Mouse (Mus musculus): ENCODE results near the gene Ankfn1.

Ankfn1 gene

GRCm38 (mm10) chr11:89673916-89674507 is 103.4 kb downstream of the Ankfn1 start:
- DNase-seq: no peak

- DNase-seq: no peak
Observed at GRCm38 (mm10) chr11:89672510-89673085, 104.9 kb downstream of the Ankfn1 start.

GRCm38 (mm10) chr11:89665170-89665880 is 112.1 kb downstream of the Ankfn1 start:
- DNase-seq: no peak

GRCm38 (mm10) chr11:89659048-89659447 is 118.4 kb downstream of the Ankfn1 start:
- DNase-seq: no peak

GRCm38 (mm10) chr11:89656556-89656955 is 120.9 kb downstream of the Ankfn1 start:
- no peak for DNase-seq

- no peak for DNase-seq
Observed at GRCm38 (mm10) chr11:89635740-89636139, 141.7 kb downstream of the Ankfn1 start.

- no peak for DNase-seq
Observed at GRCm38 (mm10) chr11:89631315-89631714, 146.1 kb downstream of the Ankfn1 start.

- no peak for DNase-seq
Observed at GRCm38 (mm10) chr11:89628562-89628961, 148.9 kb downstream of the Ankfn1 start.

GRCm38 (mm10) chr11:89627232-89627631 is 150.2 kb downstream of the Ankfn1 start:
- no peak for DNase-seq

GRCm38 (mm10) chr11:89623698-89624445 is 153.6 kb downstream of the Ankfn1 start:
- DNase-seq: no peak

- peak; percentile 9 to 36 for DNase-seq
Observed at GRCm38 (mm10) chr11:89619955-89620354, 157.5 kb downstream of the Ankfn1 start.

GRCm38 (mm10) chr11:89615806-89616205 is 161.6 kb downstream of the Ankfn1 start:
- DNase-seq: no peak

GRCm38 (mm10) chr11:89611596-89611995 is 165.9 kb downstream of the Ankfn1 start:
- DNase-seq: no peak

GRCm38 (mm10) chr11:89608071-89608470 is 169.4 kb downstream of the Ankfn1 start:
- DNase-seq: no peak

- DNase-seq: no peak
Observed at GRCm38 (mm10) chr11:89607270-89607669, 170.2 kb downstream of the Ankfn1 start.

- DNase-seq: peak; percentile 75 to 84
Observed at GRCm38 (mm10) chr11:89606346-89606745, 171.1 kb downstream of the Ankfn1 start.

- DNase-seq: no peak
Observed at GRCm38 (mm10) chr11:89602966-89603365, 174.5 kb downstream of the Ankfn1 start.

- DNase-seq: no peak
Observed at GRCm38 (mm10) chr11:89600921-89601515, 176.4 kb downstream of the Ankfn1 start.

- DNase-seq: no peak
Observed at GRCm38 (mm10) chr11:89590273-89590874, 187.1 kb downstream of the Ankfn1 start.

- no peak for DNase-seq
Observed at GRCm38 (mm10) chr11:89586341-89586740, 191.1 kb downstream of the Ankfn1 start.

- no peak for DNase-seq
Observed at GRCm38 (mm10) chr11:89579826-89580225, 197.6 kb downstream of the Ankfn1 start.

- DNase-seq: no peak
Observed at GRCm38 (mm10) chr11:89579111-89579510, 198.3 kb downstream of the Ankfn1 start.
